8 mouse cellular contexts compared by ENCODE assay signal in the genomic region with DNA sequence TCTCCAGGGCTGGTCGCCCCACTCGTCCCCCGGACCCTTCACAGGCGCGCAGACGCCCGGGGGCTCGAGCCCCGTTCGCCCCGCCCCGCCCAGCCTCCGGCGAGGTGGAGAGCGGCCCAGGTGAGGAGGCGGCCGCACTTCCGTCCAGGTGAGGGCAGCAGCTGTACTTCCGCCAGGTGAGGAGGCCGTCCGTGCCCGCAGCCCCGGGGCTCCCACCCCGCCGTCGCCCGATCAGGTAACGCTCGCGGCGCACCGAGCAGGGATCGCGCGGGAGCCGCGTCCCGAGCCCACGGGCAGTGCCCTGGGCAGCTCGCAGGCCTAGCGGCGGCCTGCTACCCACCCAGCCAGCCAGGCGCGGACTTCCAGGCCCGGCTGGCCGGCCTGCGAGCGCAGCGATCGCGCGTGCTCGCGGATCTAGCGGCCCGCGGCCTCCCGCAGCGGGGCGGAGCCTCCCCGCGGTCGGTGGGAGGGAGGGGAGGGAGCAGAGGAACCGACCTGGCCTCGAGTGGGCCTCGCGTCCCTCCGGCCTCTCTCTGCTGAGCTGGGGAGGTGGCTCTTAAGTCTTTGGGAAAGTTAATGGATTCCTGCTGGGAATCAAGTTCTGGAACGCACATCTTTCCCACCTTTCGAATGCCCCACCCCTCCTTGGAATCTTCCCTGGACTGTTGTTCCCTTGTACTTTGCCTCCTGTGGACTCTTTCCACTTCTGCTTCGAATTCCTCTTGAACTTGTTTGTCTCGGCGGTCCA. TPM values are rescaled to one million over a fixed set of nuclear protein-coding genes. Genes with fewer than 3 reads are reported as not detected.
DNase-seq lines count a peak whose midpoint lies in the region; ATAC-seq and TF ChIP-seq lines count a peak whose summit lies in the region.

Gene Patj, plus strand, starts transcription at position 96 of the 748 bp plus-strand sequence.

- H3K36me3 ChIP-seq in hindbrain, embryonic 13.5 days: no peaks in the 10 kb centered on the region
- H3K36me3 ChIP-seq in lung, postnatal 0 days (ENCODE audit: insufficient read depth, low read length): no peaks in the 10 kb centered on the region

- ATAC-seq in hindbrain, embryonic 13.5 days (ENCODE audit: low FRiP score): peak; percentile 90
- peak; percentile 93 for ATAC-seq in lung, postnatal 0 days

- peak within 1 kb of the TSS; percentile 73 for H3K4me2 ChIP-seq in hindbrain, embryonic 13.5 days
- peak within 1 kb of the TSS; percentile 90 for H3K4me2 ChIP-seq in lung, postnatal 0 days (replicated peaks; ENCODE audit: low read depth, low read length)

- DNase-seq in Muller cell, postnatal 12 days (ENCODE audit: inconsistent ontology term): peak; percentile 77
- DNase-seq in cerebellum, postnatal 10 days: peak; percentile 77 to 80
- DNase-seq in frontal cortex, postnatal 36 days (ENCODE audit: low spot score in 2 of 2): peak; percentile 62 to 71
- peak; percentile 45 to 67 for DNase-seq in layer of hippocampus, postnatal 14 days (ENCODE audit: low spot score in 2 of 2)
- peak; percentile 87 for DNase-seq in lung, postnatal 0 days (ENCODE audit: low spot score)
- DNase-seq in ovary, postnatal 36 days (ENCODE audit: low spot score): peak; percentile 72
- peak; percentile 64 for DNase-seq in thymus, postnatal 14 days

- TF ChIP-seq EP300 in lung, postnatal 0 days (IDR thresholded peaks at IDR 0.05): no peak

- H3K27ac ChIP-seq in hindbrain, embryonic 13.5 days: peak within 1 kb of the TSS; percentile 85
- H3K27ac ChIP-seq in lung, postnatal 0 days (ENCODE audit: low read length): peak within 1 kb of the TSS; percentile 96

- no peaks in the 10 kb centered on the region for H3K9me3 ChIP-seq in hindbrain, embryonic 13.5 days
- no peaks in the 10 kb centered on the region for H3K9me3 ChIP-seq in lung, postnatal 0 days (ENCODE audit: low read length)

- TF ChIP-seq CTCF in lung, postnatal 0 days (IDR thresholded peaks at IDR 0.05): peak; percentile 42

- H3K4me1 ChIP-seq in hindbrain, embryonic 13.5 days (replicated peaks): peaks cover 3% of the 10 kb centered on the region
- peaks cover 3% of the 10 kb centered on the region; the same call in 1 of the 2 replicates for H3K4me1 ChIP-seq in lung, postnatal 0 days (ENCODE audit: insufficient read depth, low read depth, low read length)

- H3K9ac ChIP-seq in hindbrain, embryonic 13.5 days: peak within 1 kb of the TSS; percentile 88
- H3K9ac ChIP-seq in lung, postnatal 0 days (replicated peaks; ENCODE audit: low read depth): peak within 1 kb of the TSS; percentile 97

- WGBS in hindbrain, embryonic 13.5 days: under 1% methylated on average over 72 of the region's 73 CpGs
- 2% methylated on average over 47 of the region's 73 CpGs for WGBS in lung, postnatal 0 days

- peak within 1 kb of the TSS; percentile 56 for H3K4me3 ChIP-seq in hindbrain, embryonic 13.5 days
- H3K4me3 ChIP-seq in lung, postnatal 0 days (ENCODE audit: low read depth, low read length): peak within 1 kb of the TSS; percentile 77

- no peaks in the 10 kb centered on the region for H3K27me3 ChIP-seq in hindbrain, embryonic 13.5 days
- no peaks in the 10 kb centered on the region for H3K27me3 ChIP-seq in lung, postnatal 0 days (replicated peaks; ENCODE audit: insufficient read depth, low read length)

RNA-seq across cellular contexts. Expression of gene Patj, which starts in this region (rescaled TPM):
- 5.1 and 6.7 TPM in 2 replicates for polyA plus RNA-seq in hindbrain, embryonic 13.5 days (2015; fragmentation: Nextera tagmentation; extraction: Ambion mirVana)
- total RNA-seq in layer of hippocampus, postnatal 14 days (2021): 10 to 100 TPM; 11.9 to 12.5 TPM
- 13.4 and 17.2 TPM in 2 replicates for polyA plus RNA-seq in lung, postnatal 0 days (2015; fragmentation: Nextera tagmentation; extraction: Ambion mirVana)

Comparison
In these comparisons a context has a peak if more than half of its experiments do, and no peak if none do; other contexts are left out.
1. Peak in every context shown above with its lines: DNase-seq, ATAC-seq, H3K4me3 ChIP-seq and H3K27ac ChIP-seq.